Mouse (Mus musculus) C2C12 (cell line): ENCODE data around the gene Tmem109.
A peak's percentile ranks its signal among the peaks of the same experiment; 100 is the strongest.

Source experiments
- CTCF ChIP-seq: IDR thresholded peaks from one replicate; pipeline ENCODE4 v1.5.1; 2011; ENCODE audit not compliant: control insufficient read depth, insufficient read depth, insufficient read length
- MYOD1 ChIP-seq: IDR thresholded peaks from one replicate; pipeline ENCODE4 v1.6.1; 2011; ENCODE audit warnings: low read depth; ENCODE audit not compliant: control insufficient read depth, insufficient read length
- USF1 ChIP-seq: IDR thresholded peaks from one replicate; pipeline ENCODE4 v1.6.1; 2011; ENCODE audit warnings: low read depth, mild to moderate bottlenecking, control low read depth, moderate library complexity

- TF ChIP-seq CTCF (peak; percentile 54), MYOD1 (no peak), USF1 (no peak)
Measured at GRCm38 (mm10) chr19:10831424-10831823, 50.4 kb downstream of the Tmem109 start.
